Mouse (Mus musculus): ENCODE results near the gene Hist1h4d. TPM values are rescaled to one million over a fixed set of nuclear protein-coding genes. Genes with fewer than 3 reads are reported as not detected.

Hist1h4d gene
- polyA plus RNA-seq (2015; fragmentation: Nextera tagmentation; extraction: Ambion mirVana), result 24.3 and 29.2 TPM in 2 replicates

DNA sequence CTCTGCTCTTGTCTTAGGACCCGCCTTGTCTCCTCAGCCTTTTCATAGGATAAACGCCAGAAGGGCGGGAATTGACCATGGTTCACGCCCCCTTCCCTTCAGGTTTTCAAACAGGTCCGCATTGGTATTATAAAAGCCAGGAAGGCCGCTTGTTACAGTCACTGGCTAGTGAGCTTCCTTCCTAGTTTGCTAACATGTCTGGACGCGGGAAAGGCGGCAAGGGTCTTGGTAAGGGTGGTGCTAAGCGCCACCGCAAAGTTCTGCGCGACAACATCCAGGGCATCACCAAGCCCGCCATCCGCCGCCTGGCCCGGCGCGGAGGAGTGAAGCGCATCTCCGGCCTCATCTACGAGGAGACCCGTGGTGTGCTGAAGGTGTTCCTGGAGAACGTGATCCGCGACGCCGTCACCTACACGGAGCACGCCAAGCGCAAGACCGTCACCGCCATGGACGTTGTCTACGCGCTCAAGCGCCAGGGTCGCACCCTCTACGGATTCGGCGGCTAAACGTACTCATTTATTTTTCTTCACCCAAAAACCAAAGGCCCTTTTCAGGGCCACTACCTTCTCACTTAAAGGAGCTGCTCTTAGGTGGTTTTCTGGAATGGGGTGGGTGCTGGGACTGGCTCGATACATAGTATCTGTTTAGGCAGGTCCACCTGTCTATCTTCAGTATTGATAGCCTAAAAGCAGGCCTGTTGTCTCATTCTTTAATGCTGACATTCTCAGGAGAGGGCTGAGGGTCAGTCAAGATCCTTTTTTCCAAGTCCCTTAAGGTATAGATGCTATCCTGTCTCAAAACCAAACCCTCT, at the start of gene Hist1h4d:
Gene Hist1h4d (plus strand): TSS at position 191 of the 811 bp plus-strand sequence.

DNA sequence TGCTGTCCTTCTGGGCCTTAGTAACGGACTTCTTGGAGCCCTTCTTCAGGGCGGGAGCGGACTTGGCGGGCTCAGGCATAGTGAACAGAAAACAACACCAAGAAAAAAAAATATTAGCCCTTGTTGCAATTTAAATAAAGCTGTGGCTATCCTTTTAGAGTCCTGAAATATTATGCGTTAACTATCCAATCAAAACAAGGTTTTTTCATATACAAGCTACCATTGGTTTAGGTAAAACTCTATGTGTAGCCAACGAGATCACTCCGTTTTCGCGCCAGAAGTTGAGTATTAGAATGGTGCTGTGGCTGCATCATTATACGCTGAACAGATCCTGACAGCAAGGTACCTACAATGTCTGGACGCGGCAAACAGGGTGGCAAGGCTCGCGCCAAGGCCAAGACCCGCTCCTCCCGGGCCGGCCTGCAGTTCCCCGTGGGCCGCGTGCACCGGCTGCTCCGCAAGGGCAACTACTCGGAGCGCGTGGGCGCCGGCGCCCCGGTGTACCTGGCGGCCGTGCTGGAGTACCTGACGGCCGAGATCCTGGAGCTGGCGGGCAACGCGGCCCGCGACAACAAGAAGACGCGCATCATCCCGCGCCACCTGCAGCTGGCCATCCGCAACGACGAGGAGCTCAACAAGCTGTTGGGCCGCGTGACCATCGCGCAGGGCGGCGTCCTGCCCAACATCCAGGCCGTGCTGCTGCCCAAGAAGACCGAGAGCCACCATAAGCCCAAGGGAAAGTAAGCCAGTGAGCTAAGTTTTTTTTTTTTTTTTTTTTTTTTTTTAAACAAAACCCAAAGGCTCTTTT, 47.6 kb upstream of the Hist1h4d start, which contains the start of gene Hist1h2af:
Gene Hist1h2af (plus strand): TSS at position 347 of the 808 bp plus-strand sequence.

DNA sequence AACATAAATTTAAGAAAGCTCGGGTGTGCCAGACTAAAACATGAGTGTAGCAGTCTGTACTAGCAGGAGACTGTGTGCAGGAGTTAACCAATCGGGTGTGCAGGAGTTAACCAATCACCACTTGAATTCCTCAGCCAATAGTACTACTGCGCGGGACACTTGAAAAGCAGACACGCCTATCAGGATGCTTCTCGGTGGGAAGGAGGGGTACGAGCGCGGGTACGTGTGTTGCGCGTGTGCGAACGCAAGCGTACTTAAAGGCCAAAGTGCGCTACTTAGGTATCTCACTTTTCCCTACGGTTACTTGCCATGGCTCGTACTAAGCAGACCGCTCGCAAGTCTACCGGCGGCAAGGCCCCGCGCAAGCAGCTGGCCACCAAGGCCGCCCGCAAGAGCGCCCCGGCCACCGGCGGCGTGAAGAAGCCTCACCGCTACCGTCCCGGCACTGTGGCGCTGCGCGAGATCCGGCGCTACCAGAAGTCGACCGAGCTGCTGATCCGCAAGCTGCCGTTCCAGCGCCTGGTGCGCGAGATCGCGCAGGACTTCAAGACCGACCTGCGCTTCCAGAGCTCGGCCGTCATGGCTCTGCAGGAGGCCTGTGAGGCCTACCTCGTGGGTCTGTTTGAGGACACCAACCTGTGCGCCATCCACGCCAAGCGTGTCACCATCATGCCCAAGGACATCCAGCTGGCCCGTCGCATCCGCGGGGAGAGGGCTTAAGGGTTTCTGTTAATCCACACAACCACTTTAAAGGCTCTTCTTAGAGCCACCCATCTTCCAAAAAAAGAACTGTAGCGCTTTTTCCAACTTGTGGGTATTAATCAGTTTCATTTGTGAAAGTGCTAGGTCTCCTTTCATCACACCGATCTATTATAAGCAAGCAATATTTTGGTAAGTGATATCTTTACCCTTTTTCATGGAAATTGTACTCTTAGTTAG, 46.0 kb upstream of the Hist1h4d start, which contains the start of gene Hist1h3g:
Gene Hist1h3g (plus strand): TSS at position 286 of the 939 bp plus-strand sequence.

DNA sequence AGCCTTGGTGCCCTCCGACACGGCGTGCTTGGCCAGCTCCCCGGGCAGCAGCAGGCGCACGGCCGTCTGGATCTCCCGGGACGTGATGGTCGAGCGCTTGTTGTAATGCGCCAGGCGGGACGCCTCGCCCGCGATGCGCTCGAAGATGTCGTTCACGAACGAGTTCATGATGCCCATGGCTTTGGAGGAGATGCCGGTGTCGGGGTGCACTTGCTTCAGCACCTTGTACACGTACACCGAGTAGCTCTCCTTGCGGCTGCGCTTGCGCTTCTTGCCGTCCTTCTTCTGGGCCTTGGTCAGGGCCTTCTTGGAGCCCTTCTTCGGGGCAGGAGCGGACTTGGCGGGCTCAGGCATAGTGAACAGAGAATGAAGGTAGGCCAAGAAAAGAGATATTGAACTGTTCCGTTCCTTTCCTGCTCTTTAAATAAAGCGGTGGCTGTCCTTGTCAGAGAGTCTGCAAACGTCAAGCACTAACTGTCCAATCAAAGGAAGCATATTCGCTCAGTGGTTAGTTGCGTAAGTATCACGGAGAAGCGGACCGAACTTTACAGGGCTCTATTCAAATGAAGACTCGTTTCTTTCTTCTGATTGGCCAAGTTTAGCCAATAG, 38.3 kb upstream of the Hist1h4d start, which contains the start of gene Hist1h2bh:
Gene Hist1h2bh (minus strand): TSS at position 394 of the 609 bp plus-strand sequence.

DNA sequence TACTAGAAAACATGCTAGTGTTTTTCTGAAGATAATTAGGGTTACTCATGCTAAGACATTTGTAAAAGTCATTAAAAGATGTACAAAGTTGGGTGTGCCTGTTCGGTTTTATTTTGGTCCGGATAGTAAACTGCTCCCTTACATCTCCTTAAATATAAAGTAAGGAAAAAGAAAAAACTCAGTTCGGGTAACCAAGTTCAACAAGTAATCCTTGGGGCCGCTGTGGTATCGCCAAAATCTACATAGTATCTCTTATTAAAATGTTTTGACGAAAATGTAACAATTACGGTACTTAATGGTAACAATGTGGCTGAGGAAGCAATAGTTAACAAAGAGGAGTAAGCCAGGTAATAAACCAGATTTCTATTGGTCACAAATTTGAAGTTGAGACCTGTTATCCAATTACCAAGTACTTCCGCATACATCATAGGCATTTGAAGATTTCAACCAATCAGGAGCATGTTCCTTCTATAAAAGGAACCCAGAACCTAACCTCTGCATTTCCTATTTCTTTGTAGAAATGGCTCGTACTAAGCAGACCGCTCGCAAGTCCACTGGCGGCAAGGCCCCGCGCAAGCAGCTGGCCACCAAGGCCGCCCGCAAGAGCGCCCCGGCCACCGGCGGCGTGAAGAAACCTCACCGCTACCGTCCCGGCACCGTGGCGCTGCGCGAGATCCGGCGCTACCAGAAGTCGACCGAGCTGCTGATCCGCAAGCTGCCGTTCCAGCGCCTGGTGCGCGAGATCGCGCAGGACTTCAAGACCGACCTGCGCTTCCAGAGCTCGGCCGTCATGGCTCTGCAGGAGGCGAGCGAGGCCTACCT, 37.2 kb upstream of the Hist1h4d start, which contains the start of gene Hist1h3f:
Gene Hist1h3f (plus strand): TSS at position 88 of the 822 bp plus-strand sequence.

DNA sequence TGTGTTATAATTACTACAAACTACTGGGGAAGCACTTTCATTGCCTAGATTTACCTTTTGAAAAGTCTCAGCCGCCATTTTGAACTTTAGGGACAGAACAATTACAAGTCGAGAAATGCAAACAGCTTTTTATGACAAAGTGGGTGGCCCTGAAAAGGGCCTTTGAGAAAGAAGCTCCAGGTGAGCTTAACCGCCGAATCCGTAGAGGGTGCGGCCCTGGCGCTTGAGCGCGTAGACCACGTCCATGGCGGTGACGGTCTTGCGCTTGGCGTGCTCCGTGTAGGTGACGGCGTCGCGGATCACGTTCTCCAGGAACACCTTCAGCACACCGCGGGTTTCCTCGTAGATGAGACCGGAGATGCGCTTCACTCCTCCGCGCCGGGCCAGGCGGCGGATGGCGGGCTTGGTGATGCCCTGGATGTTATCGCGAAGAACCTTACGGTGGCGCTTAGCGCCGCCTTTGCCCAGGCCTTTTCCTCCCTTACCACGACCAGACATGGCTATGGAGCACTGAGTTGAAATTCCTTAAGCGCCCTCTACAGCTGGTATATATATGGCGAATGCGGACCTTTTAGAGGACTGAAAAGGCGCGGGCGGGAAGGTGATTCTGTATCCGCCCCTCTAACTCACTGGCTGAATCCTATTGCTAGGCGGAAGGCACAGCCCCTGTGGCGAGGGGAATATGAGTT, 30.1 kb upstream of the Hist1h4d start, which contains the start of gene Hist1h4f:
Gene Hist1h4f (minus strand): TSS at position 503 of the 689 bp plus-strand sequence.

DNA sequence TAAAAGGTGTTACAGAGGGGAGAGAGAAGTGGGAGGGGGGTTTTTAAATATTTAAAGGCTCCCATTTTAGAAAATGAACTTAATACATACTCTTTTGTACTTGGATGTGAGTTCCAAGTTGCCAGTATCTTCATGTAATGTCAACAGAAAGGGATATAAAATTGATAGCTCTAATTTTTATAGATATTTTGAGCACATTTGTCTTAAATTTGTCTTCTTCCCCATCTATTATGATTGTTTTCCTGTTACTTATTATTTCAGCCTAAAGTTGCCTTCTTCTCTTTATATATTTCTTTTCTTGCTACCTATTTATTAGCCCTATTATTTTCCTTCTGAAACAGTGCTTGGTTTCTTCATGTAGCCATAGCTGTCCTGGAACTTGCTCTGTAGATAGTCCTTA, 28.4 kb upstream of the Hist1h4d start, which contains the start of gene Hist1h1d:
Gene Hist1h1d (plus strand): TSS at position 301 of the 400 bp plus-strand sequence.

DNA sequence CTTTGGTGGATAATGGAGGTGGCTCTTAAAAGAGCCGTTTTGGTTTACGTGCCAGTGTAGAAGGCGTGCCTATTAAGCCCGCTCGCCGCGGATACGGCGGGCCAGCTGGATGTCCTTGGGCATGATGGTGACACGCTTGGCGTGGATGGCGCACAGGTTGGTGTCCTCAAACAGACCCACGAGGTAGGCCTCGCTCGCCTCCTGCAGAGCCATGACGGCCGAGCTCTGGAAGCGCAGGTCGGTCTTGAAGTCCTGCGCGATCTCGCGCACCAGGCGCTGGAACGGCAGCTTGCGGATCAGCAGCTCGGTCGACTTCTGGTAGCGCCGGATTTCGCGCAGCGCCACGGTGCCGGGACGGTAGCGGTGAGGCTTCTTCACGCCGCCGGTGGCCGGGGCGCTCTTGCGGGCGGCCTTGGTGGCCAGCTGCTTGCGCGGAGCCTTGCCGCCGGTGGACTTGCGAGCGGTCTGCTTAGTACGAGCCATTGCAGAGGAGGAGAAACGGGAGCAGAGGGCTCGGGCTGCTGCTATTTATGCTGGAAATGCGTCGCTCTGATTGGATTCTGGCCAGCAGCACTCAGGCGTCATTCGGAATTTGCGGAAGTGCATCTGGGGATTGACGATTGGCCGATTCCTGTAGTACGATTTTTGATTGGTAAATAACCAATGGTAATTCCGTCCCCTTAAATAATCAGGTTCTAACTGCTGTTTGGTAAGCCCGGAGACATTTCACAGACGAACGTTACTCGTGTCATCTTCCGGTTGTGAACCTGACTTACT, 19.3 kb upstream of the Hist1h4d start, which contains the start of gene Hist1h3e:
Gene Hist1h3e (minus strand): TSS at position 487 of the 777 bp plus-strand sequence.

DNA sequence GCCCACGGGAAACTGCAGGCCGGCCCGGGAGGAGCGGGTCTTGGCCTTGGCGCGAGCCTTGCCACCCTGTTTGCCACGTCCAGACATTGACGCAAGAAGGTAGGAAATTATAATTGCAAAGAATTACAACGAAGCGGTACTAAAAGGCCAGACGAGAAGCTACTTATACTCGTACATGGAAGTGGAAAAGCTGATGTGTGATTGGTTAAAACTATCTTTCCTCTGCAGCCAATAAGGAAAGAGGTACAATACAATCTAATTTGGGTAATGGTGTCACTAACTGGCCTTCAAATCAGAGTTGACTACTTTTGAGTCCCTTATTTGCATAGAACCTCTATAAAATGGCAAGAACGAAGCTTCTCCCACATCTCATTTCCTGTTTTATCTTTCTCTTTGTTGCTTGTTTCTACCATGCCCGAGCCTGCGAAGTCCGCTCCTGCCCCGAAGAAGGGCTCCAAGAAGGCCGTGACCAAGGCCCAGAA, 10.3 kb upstream of the Hist1h4d start, which contains the start of the genes Hist1h2ae and Hist1h2bg:
Gene Hist1h2ae (minus strand): TSS at position 199 of the 482 bp plus-strand sequence.
Gene Hist1h2bg (plus strand): TSS at position 375 of the 482 bp plus-strand sequence.

DNA sequence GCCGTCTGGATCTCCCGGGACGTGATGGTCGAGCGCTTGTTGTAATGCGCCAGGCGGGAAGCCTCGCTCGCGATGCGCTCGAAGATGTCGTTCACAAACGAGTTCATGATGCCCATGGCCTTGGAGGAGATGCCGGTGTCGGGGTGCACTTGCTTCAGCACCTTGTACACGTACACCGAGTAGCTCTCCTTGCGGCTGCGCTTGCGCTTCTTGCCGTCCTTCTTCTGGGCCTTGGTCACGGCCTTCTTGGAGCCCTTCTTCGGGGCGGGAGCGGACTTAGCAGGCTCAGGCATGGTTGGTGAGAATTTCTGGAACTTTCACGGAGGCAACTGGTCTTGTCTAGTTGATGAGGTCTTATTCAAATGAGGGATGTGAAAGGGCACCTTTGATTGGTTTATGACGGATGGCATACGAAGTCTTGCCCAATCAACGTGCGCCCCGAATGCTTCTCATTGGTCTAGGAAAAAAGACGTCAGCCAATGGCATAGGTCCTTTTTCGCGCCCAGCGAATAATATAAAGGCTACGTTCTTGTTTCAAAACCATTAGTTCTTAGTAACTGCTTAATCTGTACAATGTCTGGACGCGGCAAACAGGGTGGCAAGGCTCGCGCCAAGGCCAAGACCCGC, 7.4 kb upstream of the Hist1h4d start, which contains the start of the genes Hist1h2bf and Hist1h2ad:
Gene Hist1h2bf (minus strand): TSS at position 299 of the 627 bp plus-strand sequence.
Gene Hist1h2ad (plus strand): TSS at position 484 of the 627 bp plus-strand sequence.

DNA sequence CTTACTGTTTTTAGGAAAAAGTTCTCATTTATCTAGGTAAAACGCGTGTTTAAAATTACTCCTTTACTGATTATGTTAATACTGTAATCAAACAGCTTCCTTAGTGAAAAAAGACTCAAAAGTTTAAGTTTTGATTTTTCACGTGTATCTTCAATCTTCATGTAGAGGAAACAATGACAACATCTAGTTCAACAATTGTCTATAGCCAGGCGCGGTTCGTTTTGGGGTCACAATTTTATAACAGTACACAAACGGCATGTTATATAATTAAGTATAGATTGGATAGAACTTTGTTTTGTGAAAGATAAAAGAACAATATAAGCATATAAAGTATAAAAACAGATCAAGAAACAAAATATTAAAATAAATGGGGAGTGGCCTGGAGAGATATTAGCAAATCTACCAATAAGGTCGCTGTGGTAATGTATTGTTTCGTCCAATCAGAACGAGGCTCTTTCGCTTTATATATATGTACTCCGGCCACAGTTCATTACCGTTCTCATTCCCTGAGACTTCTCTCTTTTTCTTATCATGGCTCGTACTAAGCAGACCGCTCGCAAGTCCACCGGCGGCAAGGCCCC, 6.0 kb upstream of the Hist1h4d start, which contains the start of gene Hist1h3d:
Gene Hist1h3d (plus strand): TSS at position 493 of the 581 bp plus-strand sequence.

DNA sequence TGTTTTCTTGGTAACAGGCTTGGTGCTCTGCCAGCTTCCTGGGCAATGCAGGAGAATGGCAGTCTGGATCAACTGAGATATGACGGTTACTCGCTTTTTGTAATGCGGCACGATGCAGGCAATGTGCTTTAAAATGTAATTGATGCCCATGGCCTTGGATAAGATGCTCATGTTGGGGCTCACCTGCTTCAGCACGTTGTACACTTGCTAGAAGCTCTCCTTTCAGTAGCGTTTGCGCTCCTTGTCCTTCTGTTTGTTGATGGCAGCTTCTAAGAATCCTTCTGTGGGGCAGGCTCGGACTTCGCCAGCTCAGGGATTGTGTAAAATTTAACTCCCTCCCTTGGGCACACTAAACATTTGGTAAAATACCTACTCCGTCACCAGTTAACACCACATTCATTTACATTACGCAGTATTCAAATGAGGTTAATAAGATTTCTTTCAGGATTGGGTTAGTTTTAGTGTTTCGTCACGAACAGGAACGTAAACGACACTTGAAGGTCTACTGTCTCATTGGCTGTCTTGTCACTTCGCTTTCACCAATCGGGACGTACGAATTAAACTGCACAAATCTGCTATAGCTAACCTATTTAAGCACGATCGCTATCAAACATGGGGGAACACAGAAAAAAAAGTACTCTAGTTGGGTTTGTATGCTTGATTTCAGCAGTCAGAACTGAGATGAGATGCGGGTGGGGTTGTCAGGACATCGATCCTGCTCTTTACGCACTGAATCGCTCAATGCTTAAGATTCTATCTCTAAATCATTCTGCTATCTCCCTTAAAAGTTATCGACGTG, 39.5 kb downstream of the Hist1h4d start, which contains the start of gene Hist1h2be:
Gene Hist1h2be (minus strand): TSS at position 392 of the 799 bp plus-strand sequence.

DNA sequence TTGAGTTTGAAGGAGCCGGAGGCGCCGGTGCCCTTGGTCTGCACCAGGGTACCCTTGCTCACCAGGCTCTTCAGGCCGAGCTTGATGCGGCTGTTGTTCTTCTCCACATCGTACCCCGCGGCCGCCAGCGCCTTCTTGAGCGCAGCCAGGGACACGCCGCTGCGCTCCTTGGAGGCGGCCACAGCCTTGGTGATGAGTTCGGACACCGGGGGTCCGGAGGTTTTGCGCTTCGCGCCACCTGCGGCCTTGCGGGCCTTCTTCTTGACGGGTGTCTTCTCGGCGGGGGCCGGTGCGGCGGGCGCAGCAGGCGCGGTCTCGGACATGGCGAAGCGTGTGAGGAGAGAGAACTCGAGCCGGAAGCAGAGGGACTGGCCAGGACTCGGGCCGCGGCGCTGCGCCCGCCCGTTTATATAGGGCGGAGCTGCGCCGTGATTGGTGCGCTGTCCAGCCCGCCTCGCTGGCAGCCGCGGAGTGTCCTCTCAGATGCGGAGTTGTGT, 40.8 kb downstream of the Hist1h4d start, which contains the start of gene Hist1h1e:
Gene Hist1h1e (minus strand): TSS at position 384 of the 497 bp plus-strand sequence.

Data from urinary bladder, postnatal 0 days (tissue).